Mouse (Mus musculus) forebrain, embryonic 11.5 days (tissue): ENCODE data around the gene Ehd4. TPM values are rescaled to one million over a fixed set of nuclear protein-coding genes. Genes with fewer than 3 reads are reported as not detected.

Experiments
- ATAC-seq: fragments of 200-750 bp; cut with Nextera tagmentation; replicated peaks from 2 replicates; pipeline ENCODE4 v1.8.0; 2017; ENCODE audit warnings: moderate TSS enrichment; ENCODE audit not compliant: low FRiP score
- DNase-seq: peaks from one replicate; pipeline ENCODE4 v3.0.0-alpha.2; 2017; ENCODE audit warnings: low spot score
- H3K27ac ChIP-seq: fragments of 300-500 bp; sonication (generic); 2 replicates; pipeline ENCODE4 v1.5.1; 2014; ENCODE audit warnings: low read depth, low read length
- H3K27me3 ChIP-seq: fragments of 300-500 bp; sonication (generic); 2 replicates; pipeline ENCODE4 v1.6.1; 2014; ENCODE audit warnings: mild to moderate bottlenecking, low read length, mixed read lengths; ENCODE audit not compliant: control insufficient read depth, insufficient read depth
- H3K36me3 ChIP-seq: fragments of 300-500 bp; sonication (generic); 2 replicates; pipeline ENCODE4 v1.6.1; 2014; ENCODE audit warnings: mild to moderate bottlenecking, low read length, moderate library complexity, mixed read lengths; ENCODE audit not compliant: control insufficient read depth, insufficient read depth
- H3K4me1 ChIP-seq: fragments of 300-500 bp; sonication (generic); replicated peaks from 2 replicates; pipeline ENCODE4 v1.6.1; 2014; ENCODE audit warnings: low read length, mixed read lengths; ENCODE audit not compliant: control insufficient read depth, insufficient read depth
- H3K4me2 ChIP-seq: fragments of 300-500 bp; sonication (generic); 2 replicates; pipeline ENCODE4 v1.6.1; 2014; ENCODE audit warnings: low read depth, mild to moderate bottlenecking, low read length, moderate library complexity, mixed read lengths; ENCODE audit not compliant: severe bottlenecking
- H3K4me3 ChIP-seq: fragments of 300-500 bp; sonication (generic); 2 replicates; pipeline ENCODE4 v1.5.1; 2014; ENCODE audit warnings: low read depth, low read length
- H3K9ac ChIP-seq: fragments of 300-500 bp; sonication (generic); 2 replicates; pipeline ENCODE4 v1.6.1; 2014; ENCODE audit warnings: low read length
- H3K9me3 ChIP-seq: fragments of 300-500 bp; sonication (generic); 2 replicates; pipeline ENCODE4 v1.6.1; 2016; ENCODE audit warnings: low read length, mixed read lengths; ENCODE audit not compliant: control insufficient read depth
- WGBS: fragments of 180-500 bp; shearing (Covaris S2); extraction: QIAGEN DNeasy Blood & Tissue Kit; methylation state at CpG from one replicate; pipeline ENCODE4 v1.1.7; 2014; 5-methylcytosine and 5-hydroxymethylcytosine counted together
- polyA plus RNA-seq: library from polyadenylated mRNA; unstranded; fragments of >200 nt; fragmentation: Nextera tagmentation; extraction: Ambion mirVana; gene quantifications from 2 replicates; pipeline ENCODE4 v1.2.1, GENCODE M21; 2014

The Ehd4 gene
- polyA plus RNA-seq, 1 experiment from 2014 or later = 13.1 TPM

- ATAC-seq (0 out of 2 replicates have a peak, but pooled peaks have one; percentile 27), DNase-seq (peak; percentile 68)
- Histone ChIP-seq H3K9ac (no peak overlapping the region), H3K4me2 (no peak overlapping the region), H3K27me3 (no peaks in the 10 kb centered on the region), H3K4me3 (no peak overlapping the region), H3K36me3 (no peaks in the 10 kb centered on the region), H3K4me1 (no peaks in the 10 kb centered on the region), H3K27ac (no peak overlapping the region), H3K9me3 (no peaks in the 10 kb centered on the region)
- WGBS = 37% methylated on average over 16 of the region's 16 CpGs
Measured at GRCm38 (mm10) chr2:120068555-120069465, 85.6 kb downstream of the Ehd4 start.

GRCm38 (mm10) chr2:120066224-120066623 lies 88.2 kb downstream of the Ehd4 start:
- no peaks in the 10 kb centered on the region for H3K36me3 ChIP-seq
- no peak for DNase-seq
- no peak overlapping the region for H3K9ac ChIP-seq
- no peak overlapping the region for H3K4me2 ChIP-seq
- WGBS = 91% methylated on average over 3 of the region's 3 CpGs
- H3K4me3 ChIP-seq = no peak overlapping the region
- H3K9me3 ChIP-seq = no peaks in the 10 kb centered on the region
- H3K4me1 ChIP-seq = no peaks in the 10 kb centered on the region
- no peaks in the 10 kb centered on the region for H3K27me3 ChIP-seq
- no peak for ATAC-seq
- no peak overlapping the region for H3K27ac ChIP-seq

- H3K4me1 ChIP-seq = no peaks in the 10 kb centered on the region
- H3K9me3 ChIP-seq = no peaks in the 10 kb centered on the region
- H3K4me2 ChIP-seq = no peak overlapping the region
- no peak for ATAC-seq
- no peaks in the 10 kb centered on the region for H3K27me3 ChIP-seq
- H3K27ac ChIP-seq = no peak overlapping the region
- H3K4me3 ChIP-seq = no peak overlapping the region
- DNase-seq = no peak
- H3K9ac ChIP-seq = no peak overlapping the region
- WGBS = 89% methylated on average over 10 of the region's 10 CpGs
- no peaks in the 10 kb centered on the region for H3K36me3 ChIP-seq
Measured at GRCm38 (mm10) chr2:120065243-120065642, 89.2 kb downstream of the Ehd4 start.

GRCm38 (mm10) chr2:120064639-120065038 lies 89.8 kb downstream of the Ehd4 start:
- WGBS = 83% methylated on average over 6 of the region's 6 CpGs
- Histone ChIP-seq H3K36me3 (no peaks in the 10 kb centered on the region), H3K4me2 (no peak overlapping the region), H3K27ac (no peak overlapping the region), H3K4me1 (no peaks in the 10 kb centered on the region), H3K9me3 (no peaks in the 10 kb centered on the region), H3K9ac (no peak overlapping the region), H3K27me3 (no peaks in the 10 kb centered on the region), H3K4me3 (no peak overlapping the region)
- DNase-seq = no peak
- ATAC-seq = no peak

GRCm38 (mm10) chr2:120062248-120062647 lies 92.2 kb downstream of the Ehd4 start:
- no peaks in the 10 kb centered on the region for H3K9me3 ChIP-seq
- no peak for DNase-seq
- no peak overlapping the region for H3K9ac ChIP-seq
- H3K4me2 ChIP-seq = no peak overlapping the region
- H3K4me3 ChIP-seq = no peak overlapping the region
- 76% methylated on average over 8 of the region's 8 CpGs for WGBS
- no peaks in the 10 kb centered on the region for H3K27me3 ChIP-seq
- H3K36me3 ChIP-seq = no peaks in the 10 kb centered on the region
- no peaks in the 10 kb centered on the region for H3K4me1 ChIP-seq
- no peak overlapping the region for H3K27ac ChIP-seq
- ATAC-seq = no peak

GRCm38 (mm10) chr2:120060651-120061050 lies 93.8 kb downstream of the Ehd4 start:
- H3K9me3 ChIP-seq = no peaks in the 10 kb centered on the region
- ATAC-seq = no peak
- 0 out of 2 replicates have a peak, but pooled peaks cover 2% of the 10 kb centered on the region for H3K4me1 ChIP-seq
- no peak for DNase-seq
- no peak overlapping the region for H3K4me2 ChIP-seq
- H3K27ac ChIP-seq = no peak overlapping the region
- no peak overlapping the region for H3K9ac ChIP-seq
- H3K4me3 ChIP-seq = no peak overlapping the region
- H3K36me3 ChIP-seq = no peaks in the 10 kb centered on the region
- WGBS = 79% methylated on average over 9 of the region's 9 CpGs
- no peaks in the 10 kb centered on the region for H3K27me3 ChIP-seq

- H3K27me3 ChIP-seq = no peaks in the 10 kb centered on the region
- H3K4me1 ChIP-seq = 0 out of 2 replicates have a peak, but pooled peaks cover 2% of the 10 kb centered on the region
- no peak for DNase-seq
- H3K36me3 ChIP-seq = no peaks in the 10 kb centered on the region
- H3K4me3 ChIP-seq = no peak overlapping the region
- no peak overlapping the region for H3K27ac ChIP-seq
- no peak for ATAC-seq
- H3K9ac ChIP-seq = no peak overlapping the region
- WGBS = 78% methylated on average over 6 of the region's 6 CpGs
- H3K9me3 ChIP-seq = no peaks in the 10 kb centered on the region
- no peak overlapping the region for H3K4me2 ChIP-seq
Measured at GRCm38 (mm10) chr2:120060190-120060589, 94.2 kb downstream of the Ehd4 start.

GRCm38 (mm10) chr2:120059466-120059865 lies 94.9 kb downstream of the Ehd4 start:
- H3K9ac ChIP-seq = no peak overlapping the region
- H3K9me3 ChIP-seq = no peaks in the 10 kb centered on the region
- no peak overlapping the region for H3K4me2 ChIP-seq
- no peaks in the 10 kb centered on the region for H3K36me3 ChIP-seq
- DNase-seq (no peak), ATAC-seq (no peak)
- no peak overlapping the region for H3K4me3 ChIP-seq
- 0 out of 2 replicates have a peak, but pooled peaks cover 2% of the 10 kb centered on the region for H3K4me1 ChIP-seq
- H3K27me3 ChIP-seq = no peaks in the 10 kb centered on the region
- no peak overlapping the region for H3K27ac ChIP-seq
- 85% methylated on average over 3 of the region's 3 CpGs for WGBS

- H3K4me2 ChIP-seq = no peak overlapping the region
- H3K36me3 ChIP-seq = no peaks in the 10 kb centered on the region
- H3K27me3 ChIP-seq = no peaks in the 10 kb centered on the region
- no peak overlapping the region for H3K4me3 ChIP-seq
- H3K9ac ChIP-seq = no peak overlapping the region
- 0 out of 2 replicates have a peak, but pooled peaks cover 2% of the 10 kb centered on the region for H3K4me1 ChIP-seq
- ATAC-seq (no peak), DNase-seq (no peak)
- H3K27ac ChIP-seq = no peak overlapping the region
- 84% methylated on average over 4 of the region's 4 CpGs for WGBS
- H3K9me3 ChIP-seq = no peaks in the 10 kb centered on the region
Measured at GRCm38 (mm10) chr2:120058818-120059217, 95.6 kb downstream of the Ehd4 start.
